Mouse (Mus musculus): ENCODE data around the gene Tchp.

DNA sequence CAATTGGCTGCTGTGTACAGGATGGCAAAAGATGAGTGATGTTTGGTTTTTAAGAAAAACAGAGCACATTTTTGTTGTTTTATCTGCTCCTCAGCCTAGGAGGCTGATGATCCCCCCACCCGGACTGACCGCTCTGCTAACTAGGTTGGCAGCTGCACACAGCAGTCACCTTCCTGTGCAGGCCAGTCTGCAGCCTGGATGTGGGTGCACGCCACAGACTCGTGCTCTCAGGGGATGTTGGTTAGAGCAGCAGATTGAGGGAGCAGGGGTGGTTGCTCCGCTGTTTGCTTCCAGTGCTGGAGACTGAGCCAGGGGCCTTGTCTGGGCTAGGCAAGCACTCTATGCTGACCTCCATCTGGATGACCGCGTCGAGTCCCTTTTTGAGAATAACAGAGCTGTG, 62.2 kb downstream of the Tchp start:
- TF ChIP-seq FLI1 (IDR thresholded peaks at IDR 0.05; ENCODE audit: low read length) (no peak), GATA1 (IDR thresholded peaks at IDR 0.05; ENCODE audit: borderline replicate concordance, low read length) (no peak)

Measured in megakaryocyte, embryonic 14.5 days (primary cell).